Mouse (Mus musculus) heart, adult 2 months (tissue): Measurements from ENCODE around the gene Naip6.
"Not testable (repeated sequence)": the region's sequence is repeated elsewhere in the genome, so short reads cannot be mapped to it uniquely, and the experiment has no call there.

Source experiments
- CTCF ChIP-seq: fragments of 200-600 bp; IDR thresholded peaks from 2 replicates; pipeline ENCODE4 v1.8.1; 2022; ENCODE audit warnings: antibody characterized with exemption, mild to moderate bottlenecking, moderate library complexity
- EP300 ChIP-seq: fragments of 200-500 bp; IDR thresholded peaks from 2 replicates; pipeline ENCODE4 v1.6.1; 2011; ENCODE audit warnings: low read depth, low read length, control low read depth; ENCODE audit not compliant: insufficient read depth
- POLR2A ChIP-seq: fragments of 200-500 bp; IDR thresholded peaks from 2 replicates; pipeline ENCODE4 v1.6.1; 2011; ENCODE audit warnings: mild to moderate bottlenecking, low read depth, low read length, control low read depth; ENCODE audit not compliant: insufficient read depth

DNA sequence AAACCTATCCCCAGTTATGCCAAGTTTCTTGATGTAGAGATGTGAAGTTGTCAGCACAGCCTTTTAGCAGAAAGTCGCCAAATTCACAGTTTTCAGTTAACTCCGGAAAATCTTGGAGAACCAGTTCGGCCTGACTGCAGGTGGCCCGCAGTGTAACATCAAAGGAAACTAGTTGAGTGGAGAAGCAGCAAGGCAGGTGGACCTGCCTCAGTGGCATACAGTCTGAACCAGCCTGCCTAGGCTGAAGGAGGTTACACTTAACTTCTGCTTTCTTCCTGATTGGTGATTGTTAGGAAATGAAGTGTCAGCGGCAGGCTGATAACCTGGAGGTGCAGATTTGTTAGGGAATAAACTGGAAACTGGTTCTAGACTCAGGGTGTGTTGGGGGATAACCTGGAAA lies 14.3 kb upstream of the Naip6 start:
- not testable (repeated sequence) for TF ChIP-seq CTCF, POLR2A, EP300
